Mouse (Mus musculus) neutrophil, adult 5-6 weeks (primary cell): ENCODE measurements around the gene Ncln. TPM values are rescaled to one million over a fixed set of nuclear protein-coding genes. Genes with fewer than 3 reads are reported as not detected.
"Not testable (repeated sequence)": the region's sequence is repeated elsewhere in the genome, so short reads cannot be mapped to it uniquely, and the experiment has no call there.

Experiments used
- ATAC-seq: fragments of 151-379, 151-347 bp; 2 replicates; pipeline ENCODE4 v1.8.0; 2017; ENCODE audit warnings: mild to moderate bottlenecking, moderate TSS enrichment; ENCODE audit not compliant: insufficient number of reproducible peaks, poor library complexity, low FRiP score, severe bottlenecking; ENCODE audit errors: extremely low read depth
- total RNA-seq: library from RNA; stranded (forward); fragments of 200-1000 nt; gene quantifications from 2 replicates; pipeline ENCODE4 v1.2.3, GENCODE M21; 2017

Ncln gene
- total RNA-seq, 1 experiment from 2014 or later, result 149 TPM

- no peak for ATAC-seq
Observed at GRCm38 (mm10) chr10:81451365-81451745, 44.8 kb downstream of the Ncln start.

- ATAC-seq, result no peak
Observed at GRCm38 (mm10) chr10:81450641-81451364, 45.4 kb downstream of the Ncln start.

- peak; percentile 90 for ATAC-seq
Observed at GRCm38 (mm10) chr10:81450140-81450539, 46.1 kb downstream of the Ncln start.

- not testable (repeated sequence) for ATAC-seq
Observed at GRCm38 (mm10) chr10:81445516-81445915, 50.7 kb downstream of the Ncln start.

- ATAC-seq, result peak; percentile 64; the same call in 1 of the 2 replicates
Observed at GRCm38 (mm10) chr10:81441019-81441418, 55.2 kb downstream of the Ncln start.

Other genes starting within 250 kb of the Ncln start
- gene Matk, start 243.5 kb downstream of the Ncln start, total RNA-seq, result 9.1 and 12.3 TPM in 2 replicates
- gene Mrpl54, start 229.5 kb downstream of the Ncln start, total RNA-seq, result 52.4 and 76.6 TPM in 2 replicates
- gene Apba3, start 229.4 kb downstream of the Ncln start, total RNA-seq, result 16.6 and 24.0 TPM in 2 replicates
- 7.2 and 13.1 TPM in 2 replicates for gene Tjp3, start 204.8 kb downstream of the Ncln start, total RNA-seq
- 98.0 and 112 TPM in 2 replicates for gene Pip5k1c, start 203.4 kb downstream of the Ncln start, total RNA-seq
- 30.1 and 38.4 TPM in 2 replicates for gene Cactin, start 175.3 kb downstream of the Ncln start, total RNA-seq
- 4.1 and 5.6 TPM in 2 replicates for gene Tbxa2r, start 167.7 kb downstream of the Ncln start, total RNA-seq
- 0.25 TPM in 1 of 2 replicates, not detected in the other for gene Gipc3, start 153.1 kb downstream of the Ncln start, total RNA-seq
- gene Hmg20b, start 145.9 kb downstream of the Ncln start, total RNA-seq, result 30.3 and 36.5 TPM in 2 replicates
- gene Mfsd12, start 138.9 kb downstream of the Ncln start, total RNA-seq, result 2.6 and 2.8 TPM in 2 replicates
- gene 4930404N11Rik, start 130.6 kb downstream of the Ncln start, total RNA-seq, result 4.2 and 5.5 TPM in 2 replicates
- 16.5 and 16.8 TPM in 2 replicates for gene Fzr1, start 117.9 kb downstream of the Ncln start, total RNA-seq
- gene Dohh, start 112.0 kb downstream of the Ncln start, total RNA-seq, result 11.2 and 16.9 TPM in 2 replicates
- 3.1 and 5.6 TPM in 2 replicates for gene Gm48551, start 111.9 kb downstream of the Ncln start, total RNA-seq
- 2.2 TPM in 1 of 2 replicates, not detected in the other for gene Gm48552, start 107.4 kb downstream of the Ncln start, total RNA-seq
- 2.5 and 2.6 TPM in 2 replicates for gene Smim24, start 103.3 kb downstream of the Ncln start, total RNA-seq
- 8.3 and 12.2 TPM in 2 replicates for gene Nfic, start 40.8 kb downstream of the Ncln start, total RNA-seq
- not detected in 2 replicates for gene Celf5, start 13.7 kb downstream of the Ncln start, total RNA-seq
- 61.1 and 63.1 TPM in 2 replicates for gene S1pr4, start 3.7 kb upstream of the Ncln start, total RNA-seq
- gene Gna15, start 27.8 kb upstream of the Ncln start, total RNA-seq, result 12.6 and 13.4 TPM in 2 replicates
- 13.5 and 27.0 TPM in 2 replicates for gene Gna11, start 48.8 kb upstream of the Ncln start, total RNA-seq
- gene Aes, start 63.1 kb upstream of the Ncln start, total RNA-seq, result 276 and 331 TPM in 2 replicates
- 1.5 and 2.6 TPM in 2 replicates for gene Tle2, start 78.2 kb upstream of the Ncln start, total RNA-seq
- gene Tle6, start 104.7 kb upstream of the Ncln start, total RNA-seq, result 1.9 TPM in 1 of 2 replicates, not detected in the other
- gene BC025920, start 109.9 kb upstream of the Ncln start, total RNA-seq, result 5.0 and 5.8 TPM in 2 replicates
- gene Sirt6, start 131.4 kb upstream of the Ncln start, total RNA-seq, result 5.6 and 6.4 TPM in 2 replicates
- gene Ankrd24, start 132.1 kb upstream of the Ncln start, total RNA-seq, result 0.58 and 0.98 TPM in 2 replicates
- 7.9 and 9.8 TPM in 2 replicates for gene Gm10778, start 152.7 kb upstream of the Ncln start, total RNA-seq
- 11.8 and 21.3 TPM in 2 replicates for gene Zfp433, start 208.4 kb upstream of the Ncln start, total RNA-seq